Mouse (Mus musculus): ENCODE results near the gene Arhgef12.
A peak's percentile ranks its signal among the peaks of the same experiment; 100 is the strongest.
"Not testable (repeated sequence)": the region's sequence is repeated elsewhere in the genome, so short reads cannot be mapped to it uniquely, and the experiment has no call there.

The Arhgef12 gene

DNA sequence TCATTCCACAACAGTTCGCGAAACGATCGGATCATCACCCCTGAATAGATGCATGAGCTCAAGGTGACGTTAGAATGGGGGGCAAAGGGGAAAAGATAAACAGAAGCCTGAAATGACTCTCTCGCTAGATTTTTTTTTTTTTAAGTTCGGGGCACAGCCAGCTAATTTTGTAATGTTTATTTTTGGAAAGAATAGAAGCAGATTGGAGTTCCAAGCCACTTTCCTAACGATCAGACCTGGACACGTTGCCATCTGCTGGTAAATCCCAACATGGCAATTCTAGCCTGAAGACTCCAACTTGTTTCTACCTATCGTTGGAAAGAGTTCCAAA lies at the start of gene Arhgef12:
Gene Arhgef12 (minus strand): TSS at position 53 of the 331 bp plus-strand sequence.
- DNase-seq (ENCODE audit: low read depth, low spot score) = no peak

DNA sequence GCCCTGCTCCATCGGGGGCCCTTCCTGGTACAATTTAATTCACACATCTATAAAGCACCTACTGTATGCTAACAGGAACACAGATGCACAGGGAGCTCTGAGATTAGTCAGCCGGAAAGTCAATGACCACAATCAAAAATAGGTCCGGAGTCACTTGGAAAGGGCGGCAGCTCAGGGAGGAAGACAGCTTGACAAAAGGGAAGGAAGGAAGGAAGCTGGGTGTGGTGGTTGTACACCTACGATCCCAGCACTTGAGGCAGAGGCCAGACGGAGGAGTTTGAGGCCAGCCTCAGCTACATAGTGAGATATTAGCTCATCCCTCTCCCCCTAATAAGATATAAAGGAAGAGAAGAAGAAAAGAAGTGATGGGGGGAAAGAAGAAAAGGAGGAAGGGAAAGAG lies 48.9 kb upstream of the Arhgef12 start:
- no peak for DNase-seq (ENCODE audit: low read depth, low spot score)

DNA sequence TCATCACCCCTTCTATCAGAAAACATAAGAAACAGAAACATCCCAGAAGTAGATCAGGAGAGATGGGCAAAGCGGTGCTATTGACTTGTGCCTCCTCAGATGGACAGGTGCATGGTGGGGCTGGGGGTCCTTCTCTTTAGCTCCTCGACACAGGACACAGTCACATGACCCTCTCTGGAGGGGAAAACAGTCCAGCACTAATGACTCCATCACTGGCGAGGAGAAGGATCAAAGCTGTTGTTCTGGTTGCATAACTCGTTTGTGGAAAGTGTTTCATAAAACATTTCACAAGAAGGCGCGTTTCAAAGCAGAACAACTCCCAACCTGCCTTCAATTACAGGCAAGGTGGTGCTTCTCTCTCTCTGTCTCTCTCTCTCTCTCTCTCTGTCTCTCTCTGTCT lies 44.7 kb upstream of the Arhgef12 start:
- DNase-seq (ENCODE audit: low read depth, low spot score) = no peak

DNA sequence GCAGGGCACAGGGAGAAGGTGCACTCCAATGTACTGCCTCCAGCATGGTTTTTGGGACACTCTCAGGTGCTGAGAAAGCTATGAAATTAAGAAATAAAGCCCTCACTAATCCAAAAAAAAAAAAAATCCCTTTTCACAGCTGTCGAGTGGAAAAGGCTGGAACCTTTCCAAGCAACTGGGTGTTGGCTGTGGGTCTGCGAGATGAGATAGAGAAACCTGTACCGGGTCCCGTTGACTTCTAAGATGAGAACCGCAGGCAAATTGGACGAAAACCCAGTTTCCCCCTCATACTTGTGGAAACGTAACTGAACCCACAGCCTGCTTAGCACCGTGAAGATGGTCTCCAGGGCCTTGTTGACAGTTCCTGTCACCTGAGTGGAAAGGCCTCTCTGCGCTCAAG lies 43.9 kb upstream of the Arhgef12 start:
- no peak for DNase-seq (ENCODE audit: low read depth, low spot score)

DNA sequence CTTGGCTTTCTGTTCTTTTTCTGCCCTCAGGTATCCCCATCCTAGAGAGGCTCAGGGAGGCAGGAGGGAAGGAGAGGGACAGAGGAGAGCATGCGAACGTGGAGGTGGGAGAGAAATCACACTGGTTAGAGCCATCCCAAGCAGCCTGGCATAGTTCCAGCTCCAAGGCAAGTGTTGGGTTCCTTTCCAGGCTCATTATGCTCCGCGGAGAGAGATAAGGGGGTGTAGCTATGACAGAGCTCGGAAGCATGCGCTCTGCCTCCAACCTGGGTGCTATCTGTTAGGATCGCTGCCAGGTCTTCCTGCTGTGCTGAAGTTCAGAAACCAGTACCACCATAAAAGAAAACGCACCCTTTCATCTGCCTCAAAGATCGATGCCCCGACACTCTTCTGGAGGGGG lies 43.0 kb upstream of the Arhgef12 start:
- DNase-seq (ENCODE audit: low read depth, low spot score) = no peak

DNA sequence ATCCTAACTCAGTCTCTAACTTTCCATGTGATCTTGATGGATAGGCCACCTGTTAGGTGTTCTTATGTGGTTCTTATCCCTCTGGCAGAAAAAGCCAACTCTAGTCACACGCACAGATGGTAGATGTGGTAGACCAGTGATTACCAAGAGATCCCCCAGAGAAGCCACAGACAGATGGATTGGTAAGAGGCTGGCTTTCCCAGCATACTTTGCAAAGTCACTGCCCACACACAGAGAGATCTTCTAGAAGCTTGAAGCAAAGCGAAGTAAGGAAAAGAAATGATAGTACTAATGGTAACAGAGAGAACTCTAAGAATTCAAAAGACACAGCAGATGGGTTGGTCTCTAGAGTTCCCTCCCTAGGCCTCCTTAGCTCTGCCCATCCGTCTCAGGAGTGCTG lies 42.5 kb upstream of the Arhgef12 start:
- no peak for DNase-seq (ENCODE audit: low read depth, low spot score)

DNA sequence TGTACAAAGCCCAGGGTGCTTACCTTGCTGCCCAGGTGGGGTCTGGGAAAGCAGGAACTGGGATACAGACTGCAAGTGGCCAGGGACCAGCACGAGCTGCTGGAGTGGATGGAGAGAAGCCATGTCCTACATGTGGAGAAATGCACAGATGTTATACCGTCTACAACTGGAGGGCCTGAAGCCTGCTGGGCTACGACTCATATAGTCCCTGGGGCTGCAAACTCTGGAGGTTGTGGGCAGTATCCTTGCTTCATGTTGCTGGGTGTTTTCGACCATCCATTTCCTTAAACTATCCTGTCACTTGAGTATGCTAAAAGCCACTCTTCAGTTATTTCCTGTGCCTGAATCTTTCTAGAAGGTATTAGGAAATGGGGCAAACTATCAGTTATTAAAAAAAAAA lies 38.2 kb upstream of the Arhgef12 start:
- DNase-seq (ENCODE audit: low read depth, low spot score) = no peak

DNA sequence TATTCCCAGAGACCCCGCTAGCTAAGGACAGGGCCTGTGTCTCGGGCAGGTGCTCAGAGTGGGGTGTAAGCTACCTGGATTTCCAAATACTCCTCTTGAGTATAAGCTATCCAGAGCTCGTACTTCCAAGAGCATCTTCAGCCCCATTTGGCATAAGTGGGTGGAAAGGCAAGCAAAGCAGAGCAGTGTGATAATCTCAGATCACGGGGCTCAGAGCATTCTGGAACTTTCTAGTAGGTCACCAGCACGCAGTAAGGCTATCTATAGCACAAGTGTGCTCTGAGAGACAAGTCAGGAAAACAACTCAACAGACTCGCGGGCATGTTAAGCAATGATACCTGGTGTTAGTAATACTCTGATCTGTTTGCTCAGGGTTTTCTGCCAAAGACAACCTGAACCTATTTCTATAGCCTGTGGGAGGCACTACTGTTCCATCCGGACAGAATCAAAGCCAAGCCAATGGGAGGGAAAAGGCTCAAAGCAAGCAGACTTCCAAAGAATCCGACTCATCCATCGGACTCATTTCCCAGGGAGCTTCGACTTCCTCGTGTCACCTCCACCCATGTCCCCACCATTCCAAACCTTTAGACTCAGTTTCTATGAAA lies 37.3 kb upstream of the Arhgef12 start:
- no peak for DNase-seq (ENCODE audit: low read depth, low spot score)

DNA sequence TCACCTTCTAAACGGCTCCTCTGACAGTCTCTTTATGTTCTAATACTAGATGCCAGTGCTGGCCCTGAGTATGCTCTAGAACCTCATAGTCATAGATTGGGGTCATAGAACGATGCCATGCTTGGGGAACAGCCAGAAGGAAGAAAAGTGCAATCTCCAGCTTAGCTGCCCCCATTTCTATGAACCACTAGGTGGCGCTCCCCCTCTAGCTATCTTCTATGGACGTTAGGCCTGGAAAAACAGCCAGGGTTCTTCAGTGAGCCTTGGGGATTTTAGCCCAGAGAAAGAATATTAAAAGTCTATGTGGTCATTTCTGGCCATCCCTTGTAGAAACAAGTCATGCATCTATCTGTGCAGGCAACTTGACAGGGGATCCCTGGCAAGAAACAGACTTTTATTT lies 34.8 kb upstream of the Arhgef12 start:
- DNase-seq (ENCODE audit: low read depth, low spot score) = no peak

DNA sequence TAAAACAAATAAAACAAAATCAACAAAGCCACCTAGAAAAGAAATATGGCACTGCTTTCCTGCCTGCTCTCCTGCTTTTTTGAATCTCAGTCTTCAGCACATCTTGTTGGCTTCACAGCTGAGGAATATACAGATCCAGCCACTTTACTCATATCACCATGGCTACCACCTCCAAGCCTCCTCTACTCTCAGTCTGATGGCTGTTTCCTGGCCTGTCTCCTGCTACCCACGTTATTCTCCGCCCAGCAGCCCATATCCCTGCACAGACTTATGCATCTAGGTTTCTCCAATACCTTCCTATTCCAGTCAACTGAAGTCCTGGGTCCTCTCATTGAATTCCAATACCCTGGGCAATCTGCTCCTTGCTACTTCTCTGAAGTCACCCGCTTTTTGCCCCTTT lies 26.5 kb upstream of the Arhgef12 start:
- DNase-seq (ENCODE audit: low read depth, low spot score) = no peak

DNA sequence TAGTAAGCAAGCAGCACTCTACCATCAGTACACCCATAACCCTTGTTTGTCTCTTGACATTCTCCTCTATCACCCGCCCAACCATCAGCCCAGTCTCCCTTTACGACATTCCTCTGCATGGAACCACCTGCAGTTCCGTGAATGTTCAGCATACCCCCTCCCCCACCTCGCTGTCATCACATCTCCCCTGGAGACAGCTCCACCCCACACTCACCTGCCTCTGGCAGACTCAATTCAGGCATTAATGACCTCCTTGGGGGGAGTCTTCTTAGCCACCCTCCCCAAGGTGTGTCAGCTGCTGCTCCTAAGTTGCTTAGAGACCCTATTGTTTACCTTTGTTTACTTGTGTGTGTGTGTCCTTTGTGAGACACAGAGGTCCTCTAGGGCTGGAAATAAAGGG lies 25.3 kb upstream of the Arhgef12 start:
- no peak for DNase-seq (ENCODE audit: low read depth, low spot score)

DNA sequence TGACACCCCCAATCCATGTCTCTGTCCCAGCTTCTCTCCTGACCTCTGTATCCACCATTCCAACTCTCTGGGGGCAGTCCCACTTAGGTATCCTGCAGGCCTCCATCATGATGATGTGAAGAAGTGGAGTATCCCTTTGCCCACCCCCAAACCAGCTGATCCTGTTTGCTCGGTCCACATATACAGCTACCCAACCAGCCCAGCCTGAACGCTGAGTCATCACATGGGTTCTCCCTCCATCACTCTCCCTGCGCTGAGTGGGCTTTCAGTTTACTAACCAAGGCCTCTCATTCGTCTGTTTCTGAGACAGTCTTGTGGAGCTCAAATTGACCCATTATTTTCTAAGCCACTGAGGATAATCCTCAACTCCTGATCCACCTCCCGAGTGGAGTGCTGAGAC lies 24.9 kb upstream of the Arhgef12 start:
- no peak for DNase-seq (ENCODE audit: low read depth, low spot score)

DNA sequence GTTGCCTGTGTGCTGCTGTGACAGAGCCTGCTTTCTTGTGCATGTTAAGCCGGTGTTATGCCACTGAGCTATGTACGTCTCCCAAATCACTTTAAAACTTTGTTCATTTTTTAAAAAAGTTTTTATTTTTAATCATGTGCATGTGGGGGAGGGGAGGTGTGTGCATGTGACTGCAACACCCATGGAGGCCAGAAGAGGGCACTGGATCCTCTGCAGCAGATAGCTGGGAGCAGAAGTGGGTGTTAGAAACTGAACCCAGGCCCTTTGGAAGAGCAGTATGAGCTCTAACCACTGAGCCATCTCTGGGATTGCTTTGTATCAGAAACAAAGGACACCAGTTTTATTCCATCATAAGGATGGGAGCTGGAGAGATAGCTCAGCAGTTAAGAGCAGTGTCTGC lies 23.6 kb upstream of the Arhgef12 start:
- DNase-seq (ENCODE audit: low read depth, low spot score) = no peak

DNA sequence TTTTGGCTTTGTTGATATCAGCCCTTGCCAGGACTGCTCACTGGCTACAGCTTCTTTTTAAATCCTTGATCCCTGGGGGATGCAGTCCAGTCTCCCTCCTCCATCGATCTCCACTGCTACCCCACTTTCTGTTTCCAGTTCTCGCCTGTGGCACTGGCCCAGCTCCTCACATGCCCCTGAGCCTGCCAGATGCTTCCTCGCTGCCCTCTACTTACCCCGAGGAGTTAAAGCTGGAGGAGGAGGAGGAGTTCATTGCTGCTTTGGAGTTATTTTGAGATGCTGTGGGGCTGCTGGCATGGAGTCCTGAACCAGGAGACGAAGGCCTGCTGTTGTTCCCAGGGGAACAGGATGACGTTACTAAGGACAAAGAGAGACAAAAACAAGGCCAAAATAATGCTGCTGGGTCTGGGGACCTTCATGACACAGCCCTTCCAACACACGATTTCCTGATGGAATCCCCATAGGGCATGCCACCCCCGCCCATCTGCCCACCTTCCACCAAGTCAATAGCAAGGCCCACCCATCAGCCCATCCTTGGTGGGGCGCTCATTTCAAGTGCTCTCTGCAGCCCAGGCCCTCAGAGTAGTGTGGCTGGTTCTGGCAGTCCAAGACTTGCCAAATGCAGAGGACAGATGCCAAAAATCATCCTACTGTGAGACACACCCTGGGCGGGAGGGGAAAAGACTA lies 20.2 kb upstream of the Arhgef12 start:
- DNase-seq (ENCODE audit: low read depth, low spot score) = no peak

DNA sequence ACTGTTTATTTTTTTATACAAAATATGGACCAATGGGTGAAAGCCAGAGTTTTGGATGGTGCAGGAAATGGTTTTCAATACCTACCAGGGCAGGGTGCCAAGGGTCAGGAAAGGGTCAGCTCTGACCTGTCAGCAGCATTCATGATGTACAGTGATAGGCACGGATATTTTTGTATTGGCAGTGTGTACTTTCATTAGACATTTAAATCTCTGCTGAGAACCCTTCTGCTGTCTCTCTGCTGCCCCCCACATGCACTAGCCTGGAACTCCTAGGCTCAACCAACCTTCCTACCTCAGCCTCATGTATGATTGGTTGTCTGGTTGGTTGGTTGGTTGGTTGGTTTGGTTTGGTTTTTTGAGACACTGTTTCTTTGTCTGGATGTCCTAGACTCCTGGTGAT lies 15.3 kb upstream of the Arhgef12 start:
- no peak for DNase-seq (ENCODE audit: low read depth, low spot score)

DNA sequence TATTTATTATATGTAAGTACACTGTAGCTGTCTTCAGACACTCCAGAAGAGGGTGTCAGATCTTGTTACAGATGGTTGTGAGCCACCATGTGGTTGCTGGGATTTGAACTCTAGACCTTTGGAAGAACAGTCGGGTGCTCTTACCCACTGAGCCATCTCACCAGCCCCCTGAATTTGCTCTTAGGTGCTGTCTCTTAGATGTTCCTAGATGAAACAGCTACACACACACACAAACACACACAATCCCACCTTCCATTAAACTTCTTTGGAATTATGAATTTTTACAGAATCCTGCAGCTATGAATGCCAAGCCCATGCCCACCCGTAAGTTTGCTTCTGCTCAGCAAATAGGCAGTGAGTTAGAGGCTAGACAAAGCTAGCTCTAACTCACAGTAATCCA lies 14.9 kb upstream of the Arhgef12 start:
- DNase-seq (ENCODE audit: low read depth, low spot score) = not testable (repeated sequence)

DNA sequence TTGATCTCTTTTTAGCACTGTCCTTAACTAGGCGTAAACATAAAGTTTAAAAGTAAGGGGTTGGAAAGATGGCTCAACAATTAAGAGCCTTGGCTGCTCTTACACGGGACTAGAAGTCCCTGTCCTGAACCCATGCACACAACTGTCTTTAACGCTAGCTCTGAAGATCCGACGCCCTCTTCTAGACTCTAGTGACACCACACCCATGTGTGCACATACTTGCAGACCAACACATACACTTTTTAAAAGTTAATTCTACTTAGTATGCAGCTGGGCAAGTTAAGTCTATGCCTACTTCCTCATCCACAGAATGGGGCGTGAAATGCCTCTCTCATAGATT lies 9.9 kb upstream of the Arhgef12 start:
- DNase-seq (ENCODE audit: low read depth, low spot score) = no peak

DNA sequence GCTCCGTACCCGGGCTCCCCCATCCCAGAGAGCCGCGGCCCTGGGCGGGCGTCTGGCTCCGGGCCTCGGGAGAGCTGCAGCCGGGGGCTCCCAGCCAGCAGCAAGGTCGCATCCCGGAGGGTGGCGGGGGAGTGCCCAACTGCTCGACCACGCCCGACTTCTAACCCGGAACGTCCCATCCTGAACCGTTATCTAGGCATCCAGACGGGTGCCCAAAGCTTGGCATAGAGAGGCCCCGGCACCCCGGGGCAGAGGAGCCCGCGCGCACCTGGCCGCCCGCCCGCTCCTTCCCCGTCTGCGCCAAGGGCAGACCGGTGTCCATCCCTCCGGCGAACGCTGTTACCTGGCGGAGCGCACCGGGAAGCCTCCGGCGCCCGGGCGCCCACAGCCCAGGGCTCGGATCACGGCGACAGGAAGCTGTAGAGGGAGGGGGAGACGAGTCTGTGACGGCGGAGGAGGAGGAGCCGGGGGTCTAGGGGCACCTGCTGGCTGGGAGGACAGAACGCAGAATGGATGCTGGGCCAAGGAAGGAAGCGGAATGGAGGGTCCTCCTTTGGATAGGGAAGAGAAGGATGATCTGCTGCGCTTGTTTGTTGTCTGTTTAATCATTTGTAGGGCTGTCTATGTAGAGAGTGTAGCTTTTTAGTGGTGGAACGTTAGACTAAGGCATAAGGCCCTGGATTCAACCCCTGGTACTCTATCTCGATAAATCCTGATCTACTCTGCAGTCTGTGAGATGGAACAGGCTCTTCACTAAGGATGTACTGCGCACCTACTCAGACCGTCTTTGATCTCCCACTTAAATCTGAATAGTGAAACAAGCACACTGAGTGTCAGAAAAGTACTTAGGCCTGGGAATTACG lies 9.3 kb upstream of the Arhgef12 start, which contains the start of gene Tmem136:
Gene Tmem136 (minus strand): TSS at position 437 of the 863 bp plus-strand sequence.
- DNase-seq (ENCODE audit: low read depth, low spot score) = peak; percentile 63

DNA sequence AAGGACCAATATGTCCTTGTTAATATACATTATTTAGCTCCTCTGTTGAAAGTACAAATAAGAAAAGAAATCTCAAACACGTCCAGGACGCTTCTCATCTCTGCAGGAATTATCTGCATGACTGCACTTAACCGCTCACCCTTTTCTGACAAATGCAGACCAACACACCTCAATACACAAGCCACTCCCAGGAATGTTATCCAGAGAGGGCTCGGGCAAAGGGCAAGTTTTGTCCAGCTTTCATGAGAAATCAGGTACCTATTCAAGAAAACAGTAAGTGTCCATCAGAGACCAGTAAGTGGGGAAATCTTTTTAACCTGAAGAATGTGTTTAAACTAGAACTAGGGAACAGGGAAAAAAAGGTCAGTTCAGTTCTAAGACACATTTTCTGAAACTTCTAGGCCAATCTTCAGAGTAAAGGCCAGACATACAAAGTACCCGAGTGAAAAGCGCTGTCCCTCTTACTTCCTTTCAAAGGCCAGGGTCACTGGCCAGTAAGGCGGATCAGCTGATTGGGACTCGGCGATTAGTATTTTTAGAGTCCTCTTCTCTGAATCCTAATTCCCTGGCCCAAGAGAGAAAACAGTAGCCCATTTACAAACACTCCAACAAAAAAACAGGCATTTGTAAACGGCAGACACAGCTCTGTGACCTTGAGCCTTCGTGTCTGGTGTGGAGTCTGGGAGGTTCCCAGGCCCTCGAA lies 8.5 kb upstream of the Arhgef12 start:
- no peak for DNase-seq (ENCODE audit: low read depth, low spot score)

DNA sequence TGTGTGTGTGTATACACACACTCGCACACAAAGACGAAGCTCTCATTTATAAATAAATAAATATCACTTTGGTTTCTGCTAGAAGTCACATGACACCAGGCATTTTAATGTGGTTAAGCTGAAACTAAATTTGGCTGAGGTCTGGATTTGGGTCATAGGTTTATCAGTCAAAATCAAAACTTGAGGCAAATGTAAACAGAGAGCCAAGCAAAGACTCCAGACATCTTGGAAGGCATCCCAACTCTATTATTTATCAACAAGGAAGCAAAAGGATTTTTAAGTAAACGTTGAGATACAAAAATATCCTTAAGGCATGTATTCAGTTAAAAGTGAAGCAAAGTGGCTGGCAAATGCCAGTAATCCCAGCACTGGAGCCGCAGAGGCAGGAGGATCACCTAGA lies 7.8 kb upstream of the Arhgef12 start:
- DNase-seq (ENCODE audit: low read depth, low spot score) = no peak

DNA sequence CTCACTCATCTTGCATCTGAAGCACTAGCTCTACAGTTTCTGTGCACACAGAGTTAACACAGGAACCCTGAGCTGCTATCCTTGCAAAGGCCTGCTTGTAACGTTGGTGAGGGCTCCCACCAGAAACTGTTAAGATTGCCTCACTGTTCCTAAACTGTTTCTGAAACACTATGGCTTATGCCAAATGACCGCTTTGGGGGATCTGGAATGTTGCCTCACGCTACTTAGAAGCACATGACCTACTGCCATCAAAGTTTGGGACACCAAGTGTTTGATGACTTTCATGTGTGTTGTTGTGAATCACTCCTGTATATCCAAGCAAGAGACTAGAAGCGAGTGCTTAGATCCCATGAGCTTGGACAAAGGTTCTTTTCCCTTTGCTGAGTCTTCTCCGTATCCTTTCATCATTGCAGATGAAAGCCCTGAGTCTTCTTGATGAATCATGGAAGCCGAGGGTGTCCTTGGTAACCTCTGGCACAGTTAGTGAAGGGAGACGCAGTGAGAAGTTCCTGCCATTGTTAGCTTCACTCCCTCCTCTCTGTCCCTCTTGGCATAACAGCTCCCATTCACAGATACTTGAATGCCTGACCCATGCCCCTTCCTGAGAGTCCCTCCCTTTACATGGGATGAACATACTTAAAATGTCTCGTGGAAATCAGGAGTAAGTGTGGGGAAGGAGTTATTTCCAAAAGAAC lies 3.4 kb upstream of the Arhgef12 start:
- DNase-seq (ENCODE audit: low read depth, low spot score) = no peak

DNA sequence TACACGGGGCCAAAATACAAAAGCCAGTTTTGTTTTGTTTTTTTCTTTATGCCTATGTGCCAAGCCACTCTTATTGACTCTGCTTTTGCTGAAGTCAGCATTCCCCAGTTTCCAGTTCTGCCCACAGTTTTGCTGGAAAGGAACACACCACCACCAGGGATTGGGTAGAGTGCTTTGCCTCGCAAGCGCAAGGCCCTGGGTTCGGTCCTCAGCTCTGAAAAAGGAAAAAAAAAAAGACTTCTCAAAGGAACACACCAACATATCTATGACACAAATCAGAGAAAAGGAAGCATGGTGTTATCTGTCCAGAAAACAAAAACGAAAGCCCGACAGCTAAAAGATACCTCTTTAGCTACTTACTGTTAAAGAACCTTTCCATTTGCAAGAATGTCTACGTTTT lies 2.1 kb upstream of the Arhgef12 start:
- no peak for DNase-seq (ENCODE audit: low read depth, low spot score)

Measured in brain, embryonic 18.5 days (tissue).